In genomic region chr2:30809503-30809902, GRCm38 (mm10) we compare ENCODE assay signal across 1 mouse cellular context.
TF ChIP-seq lines count a peak whose summit lies in the region.

No protein-coding gene starts in this region.

TF ChIP-seq in CH12.LX, 34 proteins besides CTCF, POLR2A, EP300 and RAD21 (continued from another document):
- no peak for TF ChIP-seq KAT2A (IDR thresholded peaks at IDR 0.05; ENCODE audit: insufficient replicate concordance, low read length)
- no peak for TF ChIP-seq JUN (IDR thresholded peaks at IDR 0.05; ENCODE audit: insufficient read depth, low read depth, low read length)
- TF ChIP-seq HCFC1 (IDR thresholded peaks at IDR 0.05; ENCODE audit: low read depth, low read length) = no peak
- no peak for TF ChIP-seq BHLHE40 (IDR thresholded peaks at IDR 0.05; ENCODE audit: low read depth, low read length)
